Mouse (Mus musculus): ENCODE measurements around the gene Zbtb16. TPM values are rescaled to one million over a fixed set of nuclear protein-coding genes. Genes with fewer than 3 reads are reported as not detected.

The Zbtb16 gene
- total and polyA plus RNA-seq, 3 experiments, result 15.7 to 150 (median 149) TPM

- intact Hi-C loops (cut with DNase I), result no loop called here
- Histone ChIP-seq H3K27me3 (ENCODE audit: control insufficient read depth, insufficient read depth, low read length) (no peaks in the 10 kb centered on the region), H3K79me2 (replicated peaks; ENCODE audit: control insufficient read depth, insufficient read depth, low read length) (no peaks in the 10 kb centered on the region), H3K4me1 (ENCODE audit: control insufficient read depth, insufficient read depth, low read length) (peaks cover 23% of the 10 kb centered on the region), H3K27ac (peak overlapping the region; percentile 91), H3K9ac (ENCODE audit: low read depth, low read length) (peak overlapping the region; percentile 27; the same call in 1 of the 2 replicates), H3K4me3 (no peak overlapping the region; the same call in 1 of the 2 replicates), H3K36me3 (ENCODE audit: control insufficient read depth, insufficient read depth, low read length) (peaks cover 21% of the 10 kb centered on the region)
- TF ChIP-seq CTCF (IDR thresholded peaks at IDR 0.05), result no peak
- TF ChIP-seq POLR2A (IDR thresholded peaks at IDR 0.05; ENCODE audit: insufficient read depth, low read depth, low read length), result peak; percentile 15; the same call in 1 of the 2 replicates
- no peak for DNase-seq
- 43% methylated on average over 17 of the region's 17 CpGs for WGBS
Observed at GRCm38 (mm10) chr9:48710355-48711295, 125.4 kb downstream of the Zbtb16 start.

- no peak overlapping the region for H3K4me3 ChIP-seq
- intact Hi-C loops (cut with DNase I), result loop anchor here (1.0 to 5.0 kb wide), 3 partner anchors 15 to 61 kb away; no protein-coding TSS in a partner anchor
- peak overlapping the region; percentile 91 for H3K27ac ChIP-seq
- TF ChIP-seq EP300 (IDR thresholded peaks at IDR 0.05; ENCODE audit: insufficient read depth, low read depth, low read length), result no peak
- TF ChIP-seq POLR2A (IDR thresholded peaks at IDR 0.05; ENCODE audit: insufficient read depth, low read depth, low read length), result 0 out of 2 replicates have a peak, but pooled peaks have one; percentile 2
- 52% methylated on average over 6 of the region's 6 CpGs for WGBS
- no peaks in the 10 kb centered on the region for H3K79me2 ChIP-seq (replicated peaks; ENCODE audit: control insufficient read depth, insufficient read depth, low read length)
- peaks cover 21% of the 10 kb centered on the region for H3K36me3 ChIP-seq (ENCODE audit: control insufficient read depth, insufficient read depth, low read length)
- peaks cover 23% of the 10 kb centered on the region for H3K4me1 ChIP-seq (ENCODE audit: control insufficient read depth, insufficient read depth, low read length)
- peak; percentile 68 to 78 for DNase-seq
- peak overlapping the region; percentile 39 for H3K9ac ChIP-seq (ENCODE audit: low read depth, low read length)
- no peaks in the 10 kb centered on the region for H3K27me3 ChIP-seq (ENCODE audit: control insufficient read depth, insufficient read depth, low read length)
Observed at GRCm38 (mm10) chr9:48707824-48708229, 128.2 kb downstream of the Zbtb16 start.

- H3K27ac ChIP-seq, result peak overlapping the region; percentile 91
- H3K27me3 ChIP-seq (ENCODE audit: control insufficient read depth, insufficient read depth, low read length), result no peaks in the 10 kb centered on the region
- peak overlapping the region; percentile 87 for H3K9ac ChIP-seq (ENCODE audit: low read depth, low read length)
- H3K79me2 ChIP-seq (replicated peaks; ENCODE audit: control insufficient read depth, insufficient read depth, low read length), result no peaks in the 10 kb centered on the region
- peaks cover 23% of the 10 kb centered on the region for H3K4me1 ChIP-seq (ENCODE audit: control insufficient read depth, insufficient read depth, low read length)
- peak; percentile 56 to 69 for DNase-seq
- WGBS, result 6% methylated on average over 14 of the region's 14 CpGs
- peak; percentile 100 for TF ChIP-seq EP300 (IDR thresholded peaks at IDR 0.05; ENCODE audit: insufficient read depth, low read depth, low read length)
- TF ChIP-seq CTCF (IDR thresholded peaks at IDR 0.05), result no peak
- TF ChIP-seq POLR2A (IDR thresholded peaks at IDR 0.05; ENCODE audit: insufficient read depth, low read depth, low read length), result peak; percentile 43
- H3K36me3 ChIP-seq (ENCODE audit: control insufficient read depth, insufficient read depth, low read length), result peaks cover 21% of the 10 kb centered on the region
- peak overlapping the region; percentile 33 for H3K4me3 ChIP-seq
- intact Hi-C loops (cut with DNase I), result loop anchor here (1.0 to 5.0 kb wide), 3 partner anchors 16 to 60 kb away; no protein-coding TSS in a partner anchor
Observed at GRCm38 (mm10) chr9:48707134-48707823, 128.7 kb downstream of the Zbtb16 start.

GRCm38 (mm10) chr9:48701296-48701695, 134.7 kb downstream of the Zbtb16 start:
- DNase-seq, result no peak
- Histone ChIP-seq H3K4me1 (ENCODE audit: control insufficient read depth, insufficient read depth, low read length) (peaks cover 4% of the 10 kb centered on the region), H3K27me3 (ENCODE audit: control insufficient read depth, insufficient read depth, low read length) (no peaks in the 10 kb centered on the region), H3K4me3 (no peak overlapping the region), H3K79me2 (replicated peaks; ENCODE audit: control insufficient read depth, insufficient read depth, low read length) (no peaks in the 10 kb centered on the region), H3K36me3 (ENCODE audit: control insufficient read depth, insufficient read depth, low read length) (peaks cover 5% of the 10 kb centered on the region; the same call in 1 of the 2 replicates), H3K27ac (no peak overlapping the region), H3K9ac (ENCODE audit: low read depth, low read length) (no peak overlapping the region)
- intact Hi-C loops (cut with DNase I), result no loop called here
- TF ChIP-seq EP300 (IDR thresholded peaks at IDR 0.05; ENCODE audit: insufficient read depth, low read depth, low read length) (no peak), CTCF (IDR thresholded peaks at IDR 0.05) (no peak), POLR2A (IDR thresholded peaks at IDR 0.05; ENCODE audit: insufficient read depth, low read depth, low read length) (no peak)
- WGBS, result 82% methylated on average over 4 of the region's 4 CpGs

- intact Hi-C loops (cut with DNase I), result no loop called here
- WGBS, result 59% methylated on average over 8 of the region's 8 CpGs
Observed at GRCm38 (mm10) chr9:48700871-48701270, 135.2 kb downstream of the Zbtb16 start.

More at GRCm38 (mm10) chr9:48700871-48701270, 135.2 kb downstream of the Zbtb16 start:
- no peak for DNase-seq
- H3K4me3 ChIP-seq, result no peak overlapping the region
- no peak for TF ChIP-seq POLR2A (IDR thresholded peaks at IDR 0.05; ENCODE audit: insufficient read depth, low read depth, low read length)
- no peak for TF ChIP-seq CTCF (IDR thresholded peaks at IDR 0.05)
- TF ChIP-seq EP300 (IDR thresholded peaks at IDR 0.05; ENCODE audit: insufficient read depth, low read depth, low read length), result no peak
- peaks cover 2% of the 10 kb centered on the region for H3K79me2 ChIP-seq (replicated peaks; ENCODE audit: control insufficient read depth, insufficient read depth, low read length)
- H3K27me3 ChIP-seq (ENCODE audit: control insufficient read depth, insufficient read depth, low read length), result no peaks in the 10 kb centered on the region
- H3K9ac ChIP-seq (ENCODE audit: low read depth, low read length), result no peak overlapping the region
- H3K4me1 ChIP-seq (ENCODE audit: control insufficient read depth, insufficient read depth, low read length), result peaks cover under 1% of the 10 kb centered on the region
- H3K36me3 ChIP-seq (ENCODE audit: control insufficient read depth, insufficient read depth, low read length), result peaks cover 3% of the 10 kb centered on the region; the same call in 1 of the 2 replicates
- H3K27ac ChIP-seq, result no peak overlapping the region
